Mouse (Mus musculus) right cerebral cortex, adult 18-20 months (tissue): ENCODE results near the gene Gast.
"Not testable (repeated sequence)": the region's sequence is repeated elsewhere in the genome, so short reads cannot be mapped to it uniquely, and the experiment has no call there.

Source experiments
- DNase-seq: peaks from one replicate; pipeline ENCODE4 v3.0.0; 2022; ENCODE audit warnings: mixed read lengths

Gene Gast

GRCm38 (mm10) chr11:100333944-100334457 is at the start of gene Gast:
TSS of gene Gast (plus strand) at chr11:100334407.
- DNase-seq = no peak

GRCm38 (mm10) chr11:100284988-100285387 is 49.2 kb upstream of the Gast start:
- DNase-seq = no peak

GRCm38 (mm10) chr11:100287024-100287423 is 47.2 kb upstream of the Gast start:
- DNase-seq = peak; percentile 22

- no peak for DNase-seq
These were observed 45.3 kb upstream of the Gast start for GRCm38 (mm10) chr11:100288942-100289341.

GRCm38 (mm10) chr11:100290235-100290634 is 44.0 kb upstream of the Gast start:
- no peak for DNase-seq

- no peak for DNase-seq
These were observed 41.3 kb upstream of the Gast start for GRCm38 (mm10) chr11:100292884-100293283.

GRCm38 (mm10) chr11:100295308-100295707 is 38.9 kb upstream of the Gast start:
- peak; percentile 64 for DNase-seq

- no peak for DNase-seq
These were observed 36.4 kb upstream of the Gast start for GRCm38 (mm10) chr11:100297801-100298200.

- DNase-seq = peak; percentile 73
These were observed 35.8 kb upstream of the Gast start for GRCm38 (mm10) chr11:100298274-100299036.

GRCm38 (mm10) chr11:100300293-100300692 is 33.9 kb upstream of the Gast start:
- DNase-seq = peak; percentile 29

- DNase-seq = no peak
These were observed 32.9 kb upstream of the Gast start for GRCm38 (mm10) chr11:100301292-100301691.

GRCm38 (mm10) chr11:100307900-100308299 is 26.3 kb upstream of the Gast start:
- no peak for DNase-seq

- DNase-seq = not testable (repeated sequence)
These were observed 25.5 kb upstream of the Gast start for GRCm38 (mm10) chr11:100308672-100309071.

- DNase-seq = peak; percentile 31
These were observed 22.6 kb upstream of the Gast start for GRCm38 (mm10) chr11:100311656-100312055.

- DNase-seq = peak; percentile 60
These were observed 22.0 kb upstream of the Gast start for GRCm38 (mm10) chr11:100312096-100312679.

- no peak for DNase-seq
These were observed 20.8 kb upstream of the Gast start for GRCm38 (mm10) chr11:100313424-100313823.

GRCm38 (mm10) chr11:100315439-100315838 is 18.8 kb upstream of the Gast start:
- no peak for DNase-seq

- DNase-seq = no peak
These were observed 16.3 kb upstream of the Gast start for GRCm38 (mm10) chr11:100317826-100318380.

- no peak for DNase-seq
These were observed 15.4 kb upstream of the Gast start for GRCm38 (mm10) chr11:100318529-100319451.

- peak; percentile 100 for DNase-seq
These were observed 14.6 kb upstream of the Gast start, which contains the start of gene Eif1 for GRCm38 (mm10) chr11:100319492-100320171. TSS of gene Eif1 (plus strand) at chr11:100319885.

GRCm38 (mm10) chr11:100320172-100320630 is 14.0 kb upstream of the Gast start:
- peak; percentile 96 for DNase-seq
